Mouse (Mus musculus) hindbrain, embryonic 15.5 days (tissue): Measurements from ENCODE around the gene Bcl3. TPM values are rescaled to one million over a fixed set of nuclear protein-coding genes. Genes with fewer than 3 reads are reported as not detected.
A peak's percentile ranks its signal among the peaks of the same experiment; 100 is the strongest.

Experiments
- ATAC-seq: fragments of 200-750 bp; cut with Nextera tagmentation; 2 replicates; pipeline ENCODE4 v1.8.0; 2017; ENCODE audit warnings: low read depth, moderate number of reproducible peaks, moderate TSS enrichment; ENCODE audit not compliant: low FRiP score
- H3K27ac ChIP-seq: fragments of 300-500 bp; sonication (generic); replicated peaks from 2 replicates; pipeline ENCODE4 v1.5.1; 2015; ENCODE audit warnings: mild to moderate bottlenecking, inconsistent platforms
- H3K27me3 ChIP-seq: fragments of 300-500 bp; sonication (generic); 2 replicates; pipeline ENCODE4 v1.6.1; 2015; ENCODE audit warnings: control low read depth, inconsistent platforms
- H3K36me3 ChIP-seq: fragments of 300-500 bp; sonication (generic); 2 replicates; pipeline ENCODE4 v1.6.1; 2015; ENCODE audit warnings: control low read depth, inconsistent platforms
- H3K4me1 ChIP-seq: fragments of 300-500 bp; sonication (generic); replicated peaks from 2 replicates; pipeline ENCODE4 v1.6.1; 2015; ENCODE audit warnings: control low read depth, inconsistent platforms
- H3K4me2 ChIP-seq: fragments of 300-500 bp; sonication (generic); 2 replicates; pipeline ENCODE4 v1.6.1; 2015; ENCODE audit warnings: moderate library complexity, mild to moderate bottlenecking, inconsistent platforms
- H3K4me3 ChIP-seq: fragments of 300-500 bp; sonication (generic); 2 replicates; pipeline ENCODE4 v1.5.1; 2015; ENCODE audit warnings: mild to moderate bottlenecking, inconsistent platforms
- H3K9ac ChIP-seq: fragments of 300-500 bp; sonication (generic); 2 replicates; pipeline ENCODE4 v1.6.1; 2015; ENCODE audit warnings: inconsistent platforms
- H3K9me3 ChIP-seq: fragments of 300-500 bp; sonication (generic); 2 replicates; pipeline ENCODE4 v1.6.1; 2016; ENCODE audit warnings: control low read depth, inconsistent platforms
- WGBS: fragments of 180-500 bp; shearing (Covaris S2); methylation state at CpG from one replicate; pipeline ENCODE4 v1.1.7; 2015; 5-methylcytosine and 5-hydroxymethylcytosine counted together
- polyA plus RNA-seq: library from polyadenylated mRNA; unstranded; fragments of >200 nt; fragmentation: Nextera tagmentation; extraction: Ambion mirVana; gene quantifications from 2 replicates; pipeline ENCODE4 v1.2.1, GENCODE M21; 2015

Gene Bcl3
- polyA plus RNA-seq, 1 experiment from 2014 or later: 0.92 TPM

- Histone ChIP-seq H3K36me3 (no peaks in the 10 kb centered on the region), H3K4me1 (no peaks in the 10 kb centered on the region), H3K27ac (peak within 1 kb of the TSS; percentile 75), H3K27me3 (no peaks in the 10 kb centered on the region), H3K4me3 (peak within 1 kb of the TSS; percentile 43), H3K4me2 (peak within 1 kb of the TSS; percentile 59), H3K9ac (peak within 1 kb of the TSS; percentile 58), H3K9me3 (no peaks in the 10 kb centered on the region)
- ATAC-seq: peak; percentile 91
- WGBS: 4% methylated on average over 32 of the region's 33 CpGs
These were observed 29.4 kb upstream of the Bcl3 start, which contains the start of gene Gm19345 for GRCm38 (mm10) chr7:19851858-19852570. TSS of gene Gm19345 (plus strand) at chr7:19852003.

- WGBS: 64% methylated on average over 15 of the region's 15 CpGs
- no peaks in the 10 kb centered on the region for H3K4me1 ChIP-seq
- no peak for ATAC-seq
- H3K27me3 ChIP-seq: peaks cover 25% of the 10 kb centered on the region
- no peak overlapping the region for H3K9ac ChIP-seq
- H3K27ac ChIP-seq: no peak overlapping the region
- H3K4me2 ChIP-seq: no peak overlapping the region
- H3K4me3 ChIP-seq: no peak overlapping the region
- H3K36me3 ChIP-seq: no peaks in the 10 kb centered on the region
- no peaks in the 10 kb centered on the region for H3K9me3 ChIP-seq
These were observed 22.1 kb upstream of the Bcl3 start for GRCm38 (mm10) chr7:19844521-19845171.

- no peak overlapping the region for H3K27ac ChIP-seq
- H3K27me3 ChIP-seq: peaks cover 25% of the 10 kb centered on the region
- no peak overlapping the region for H3K9ac ChIP-seq
- 2% methylated on average over 11 of the region's 11 CpGs for WGBS
- H3K4me1 ChIP-seq: no peaks in the 10 kb centered on the region
- ATAC-seq: peak; percentile 62; the same call in 1 of the 2 replicates
- no peak overlapping the region for H3K4me3 ChIP-seq
- no peaks in the 10 kb centered on the region for H3K36me3 ChIP-seq
- no peaks in the 10 kb centered on the region for H3K9me3 ChIP-seq
- no peak overlapping the region for H3K4me2 ChIP-seq
These were observed 21.0 kb upstream of the Bcl3 start for GRCm38 (mm10) chr7:19843561-19843960.

- Histone ChIP-seq H3K27ac (no peak overlapping the region), H3K9ac (no peak overlapping the region), H3K4me2 (no peak overlapping the region), H3K27me3 (peaks cover 25% of the 10 kb centered on the region), H3K36me3 (no peaks in the 10 kb centered on the region), H3K4me1 (no peaks in the 10 kb centered on the region), H3K4me3 (no peak overlapping the region), H3K9me3 (no peaks in the 10 kb centered on the region)
- WGBS: 25% methylated on average over 18 of the region's 19 CpGs
- no peak for ATAC-seq
These were observed 20.4 kb upstream of the Bcl3 start for GRCm38 (mm10) chr7:19842885-19843504.

GRCm38 (mm10) chr7:19841686-19842413 lies 19.3 kb upstream of the Bcl3 start:
- H3K4me3 ChIP-seq: no peak overlapping the region
- H3K9me3 ChIP-seq: no peaks in the 10 kb centered on the region
- no peak overlapping the region for H3K4me2 ChIP-seq
- H3K36me3 ChIP-seq: no peaks in the 10 kb centered on the region
- ATAC-seq: no peak
- H3K27me3 ChIP-seq: peaks cover 25% of the 10 kb centered on the region
- no peaks in the 10 kb centered on the region for H3K4me1 ChIP-seq
- WGBS: 78% methylated on average over 21 of the region's 21 CpGs
- no peak overlapping the region for H3K27ac ChIP-seq
- no peak overlapping the region for H3K9ac ChIP-seq

- Histone ChIP-seq H3K9ac (no peak overlapping the region), H3K4me2 (no peak overlapping the region), H3K9me3 (no peaks in the 10 kb centered on the region), H3K27me3 (peaks cover 21% of the 10 kb centered on the region), H3K36me3 (no peaks in the 10 kb centered on the region), H3K27ac (no peak overlapping the region), H3K4me1 (no peaks in the 10 kb centered on the region), H3K4me3 (no peak overlapping the region)
- ATAC-seq: no peak
- WGBS: 78% methylated on average over 3 of the region's 3 CpGs
These were observed 18.4 kb upstream of the Bcl3 start for GRCm38 (mm10) chr7:19840936-19841335.

GRCm38 (mm10) chr7:19840371-19840770 lies 17.8 kb upstream of the Bcl3 start:
- no peak for ATAC-seq
- Histone ChIP-seq H3K36me3 (no peaks in the 10 kb centered on the region), H3K27me3 (peaks cover 21% of the 10 kb centered on the region), H3K4me1 (no peaks in the 10 kb centered on the region), H3K4me3 (no peak overlapping the region), H3K27ac (no peak overlapping the region), H3K4me2 (no peak overlapping the region), H3K9me3 (no peaks in the 10 kb centered on the region), H3K9ac (no peak overlapping the region)
- WGBS: 83% methylated on average over 4 of the region's 4 CpGs

GRCm38 (mm10) chr7:19836843-19837242 lies 14.3 kb upstream of the Bcl3 start:
- Histone ChIP-seq H3K36me3 (no peaks in the 10 kb centered on the region), H3K4me2 (no peak overlapping the region), H3K4me3 (no peak overlapping the region), H3K27me3 (no peaks in the 10 kb centered on the region), H3K27ac (no peak overlapping the region), H3K9me3 (no peaks in the 10 kb centered on the region), H3K9ac (no peak overlapping the region), H3K4me1 (no peaks in the 10 kb centered on the region)
- WGBS: 74% methylated on average over 3 of the region's 3 CpGs
- ATAC-seq: no peak

- Histone ChIP-seq H3K36me3 (no peaks in the 10 kb centered on the region), H3K9me3 (no peaks in the 10 kb centered on the region), H3K4me3 (no peak overlapping the region), H3K9ac (no peak overlapping the region), H3K27ac (no peak overlapping the region), H3K4me2 (no peak overlapping the region), H3K27me3 (no peaks in the 10 kb centered on the region), H3K4me1 (no peaks in the 10 kb centered on the region)
- ATAC-seq: no peak
- WGBS: 60% methylated on average over 3 of the region's 3 CpGs
These were observed 11.5 kb upstream of the Bcl3 start for GRCm38 (mm10) chr7:19834055-19834454.

- no peak overlapping the region for H3K27ac ChIP-seq
- no peaks in the 10 kb centered on the region for H3K4me1 ChIP-seq
- ATAC-seq: no peak
- no peak overlapping the region for H3K4me2 ChIP-seq
- 63% methylated on average over 9 of the region's 9 CpGs for WGBS
- no peaks in the 10 kb centered on the region for H3K27me3 ChIP-seq
- no peaks in the 10 kb centered on the region for H3K9me3 ChIP-seq
- no peak overlapping the region for H3K4me3 ChIP-seq
- H3K9ac ChIP-seq: no peak overlapping the region
- H3K36me3 ChIP-seq: no peaks in the 10 kb centered on the region
These were observed 9.3 kb upstream of the Bcl3 start for GRCm38 (mm10) chr7:19831837-19832236.

- ATAC-seq: 0 out of 2 replicates have a peak, but pooled peaks have one; percentile 30
These were observed 8.1 kb upstream of the Bcl3 start for GRCm38 (mm10) chr7:19830682-19831156.

More at GRCm38 (mm10) chr7:19830682-19831156, 8.1 kb upstream of the Bcl3 start:
- WGBS: 32% methylated on average over 13 of the region's 13 CpGs
- no peak overlapping the region for H3K27ac ChIP-seq
- H3K27me3 ChIP-seq: no peaks in the 10 kb centered on the region
- H3K36me3 ChIP-seq: no peaks in the 10 kb centered on the region
- H3K4me2 ChIP-seq: no peak overlapping the region
- no peak overlapping the region for H3K9ac ChIP-seq
- no peaks in the 10 kb centered on the region for H3K4me1 ChIP-seq
- H3K4me3 ChIP-seq: no peak overlapping the region
- no peaks in the 10 kb centered on the region for H3K9me3 ChIP-seq
